Mouse (Mus musculus) lung, postnatal 0 days (tissue): ENCODE data around the gene Zranb1.
A peak's percentile ranks its signal among the peaks of the same experiment; 100 is the strongest.

Source experiments
- CTCF ChIP-seq: IDR thresholded peaks from 2 replicates; pipeline ENCODE4 v1.5.1; 2016; ENCODE audit warnings: antibody characterized with exemption, mild to moderate bottlenecking
- EP300 ChIP-seq: IDR thresholded peaks from 2 replicates; pipeline ENCODE4 v1.6.1; 2016; ENCODE audit warnings: antibody characterized with exemption, mild to moderate bottlenecking, control low read depth

GRCm38 (mm10) chr7:132882343-132882742 lies 48.6 kb upstream of the Zranb1 start:
- TF ChIP-seq CTCF, result peak; percentile 50
- TF ChIP-seq EP300, result no peak
